Mouse (Mus musculus) liver, adult 2 months (tissue): Measurements from ENCODE around the gene Arsj.

Experiments used
- CTCF ChIP-seq: fragments of 200-500 bp; IDR thresholded peaks from 2 replicates; pipeline ENCODE4 v1.5.1; 2011; ENCODE audit warnings: low read depth, low read length, control low read depth
- POLR2A ChIP-seq: fragments of 200-500 bp; IDR thresholded peaks from 2 replicates; pipeline ENCODE4 v1.6.1; 2011; ENCODE audit warnings: low read length, control low read depth; ENCODE audit not compliant: insufficient read depth; ENCODE audit errors: extremely low read depth

DNA sequence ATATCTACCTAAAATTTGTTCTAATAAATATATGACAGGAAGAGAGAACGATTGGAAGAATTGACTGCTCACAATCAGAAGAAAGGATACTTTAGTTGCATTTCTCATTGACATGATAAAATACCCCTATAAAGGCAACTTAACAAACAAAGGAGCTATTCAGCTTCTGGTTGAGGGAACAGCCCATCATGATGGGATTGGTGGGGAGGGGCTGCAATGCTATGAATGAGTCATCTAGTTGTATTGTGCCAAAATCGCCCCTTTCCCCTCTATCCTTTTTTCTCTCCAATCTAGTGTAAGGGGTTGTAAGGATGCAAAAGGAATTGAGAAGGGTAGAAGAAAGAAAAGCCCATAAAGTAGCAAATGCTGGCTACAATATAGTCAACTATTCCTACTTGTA is 100.8 kb downstream of the Arsj start:
- no peak for TF ChIP-seq CTCF
- TF ChIP-seq POLR2A = no peak
